Mouse (Mus musculus): Measurements from ENCODE around the gene Rhbg. TPM values are rescaled to one million over a fixed set of nuclear protein-coding genes. Genes with fewer than 3 reads are reported as not detected.
"Not testable (repeated sequence)": the region's sequence is repeated elsewhere in the genome, so short reads cannot be mapped to it uniquely, and the experiment has no call there.

Gene Rhbg
- polyA plus RNA-seq, 1 experiment from 2014 or later = 0.26 TPM

DNA sequence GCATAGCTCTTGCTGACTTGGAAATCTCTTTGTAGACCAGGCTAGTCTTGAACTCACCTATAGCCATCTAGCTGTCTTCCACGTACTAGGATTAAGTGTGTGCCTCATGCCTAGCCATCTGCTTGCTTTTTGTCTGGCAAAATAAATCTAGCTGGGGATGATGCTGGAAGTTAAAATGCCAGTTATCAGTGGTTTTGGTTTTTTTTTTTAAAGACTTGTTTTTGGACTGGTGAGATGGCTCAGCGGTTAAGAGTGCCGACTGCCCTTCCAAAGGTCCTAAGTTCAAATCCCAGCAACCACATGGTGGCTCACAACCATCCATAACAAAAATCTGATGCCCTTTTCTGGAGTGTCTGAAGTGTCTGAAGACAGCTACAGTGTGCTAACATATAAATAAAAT is 17.4 kb upstream of the Rhbg start:
- no peaks in the 10 kb centered on the region for H3K36me3 ChIP-seq (ENCODE audit: control insufficient read depth, insufficient read depth, low read length)
- H3K9me3 ChIP-seq (ENCODE audit: control insufficient read depth, low read length) = no peaks in the 10 kb centered on the region
- no peak overlapping the region for H3K4me3 ChIP-seq (ENCODE audit: low read depth, low read length)
- no peaks in the 10 kb centered on the region for H3K4me1 ChIP-seq (replicated peaks; ENCODE audit: control insufficient read depth, insufficient read depth, low read length)
- H3K27ac ChIP-seq (ENCODE audit: low read depth) = no peak overlapping the region
- WGBS = 90% methylated on average over 3 of the region's 3 CpGs
- no peak for ATAC-seq (replicated peaks; ENCODE audit: low FRiP score, low TSS enrichment, low read depth)
- H3K9ac ChIP-seq (ENCODE audit: low read length) = no peak overlapping the region
- no peaks in the 10 kb centered on the region for H3K27me3 ChIP-seq (replicated peaks; ENCODE audit: control insufficient read depth, insufficient read depth, low read length)
- H3K4me2 ChIP-seq (ENCODE audit: low read length) = no peak overlapping the region
- DNase-seq (ENCODE audit: low spot score) = no peak

GRCm38 (mm10) chr3:88271298-88271697 is 16.8 kb upstream of the Rhbg start:
- not testable (repeated sequence) for H3K4me1 ChIP-seq (replicated peaks; ENCODE audit: control insufficient read depth, insufficient read depth, low read length); H3K9me3 ChIP-seq (ENCODE audit: control insufficient read depth, low read length); ATAC-seq (replicated peaks; ENCODE audit: low FRiP score, low TSS enrichment, low read depth); H3K27ac ChIP-seq (ENCODE audit: low read depth); H3K9ac ChIP-seq (ENCODE audit: low read length); DNase-seq (ENCODE audit: low spot score); H3K4me3 ChIP-seq (ENCODE audit: low read depth, low read length); H3K27me3 ChIP-seq (replicated peaks; ENCODE audit: control insufficient read depth, insufficient read depth, low read length); H3K4me2 ChIP-seq (ENCODE audit: low read length); H3K36me3 ChIP-seq (ENCODE audit: control insufficient read depth, insufficient read depth, low read length)
- 97% methylated on average over 2 of the region's 2 CpGs for WGBS

- ATAC-seq (replicated peaks; ENCODE audit: low FRiP score, low TSS enrichment, low read depth) = no peak
- H3K36me3 ChIP-seq (ENCODE audit: control insufficient read depth, insufficient read depth, low read length) = no peaks in the 10 kb centered on the region
- no peak overlapping the region for H3K4me2 ChIP-seq (ENCODE audit: low read length)
- no peak overlapping the region for H3K9ac ChIP-seq (ENCODE audit: low read length)
- H3K4me1 ChIP-seq (replicated peaks; ENCODE audit: control insufficient read depth, insufficient read depth, low read length) = no peaks in the 10 kb centered on the region
- H3K9me3 ChIP-seq (ENCODE audit: control insufficient read depth, low read length) = no peaks in the 10 kb centered on the region
- no peak for DNase-seq (ENCODE audit: low spot score)
- no peak overlapping the region for H3K27ac ChIP-seq (ENCODE audit: low read depth)
- no peak overlapping the region for H3K4me3 ChIP-seq (ENCODE audit: low read depth, low read length)
- no peaks in the 10 kb centered on the region for H3K27me3 ChIP-seq (replicated peaks; ENCODE audit: control insufficient read depth, insufficient read depth, low read length)
- WGBS = 89% methylated on average over 5 of the region's 5 CpGs
Observed at GRCm38 (mm10) chr3:88268991-88269390, 14.5 kb upstream of the Rhbg start.

DNA sequence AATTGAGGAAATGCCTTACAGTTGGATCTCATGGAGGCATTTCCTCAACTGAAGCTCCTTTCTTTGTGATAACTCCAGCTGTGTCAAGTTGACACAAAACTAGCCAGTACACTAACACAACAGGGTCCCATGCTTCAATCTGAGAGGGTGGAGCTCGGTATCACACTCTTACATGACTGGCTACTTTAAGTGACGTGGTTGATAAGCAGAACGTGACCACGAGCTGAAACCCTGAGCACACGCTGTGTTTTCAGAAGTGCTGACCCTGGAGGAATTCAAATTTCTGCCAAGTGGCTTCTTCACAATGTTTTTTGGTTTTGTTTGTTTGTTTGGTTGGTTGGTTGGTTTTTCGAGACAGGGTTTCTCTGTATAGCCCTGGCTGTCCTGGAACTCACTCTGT is 13.5 kb upstream of the Rhbg start:
- not testable (repeated sequence) for H3K36me3 ChIP-seq (ENCODE audit: control insufficient read depth, insufficient read depth, low read length); ATAC-seq (replicated peaks; ENCODE audit: low FRiP score, low TSS enrichment, low read depth); H3K4me3 ChIP-seq (ENCODE audit: low read depth, low read length); H3K9me3 ChIP-seq (ENCODE audit: control insufficient read depth, low read length); H3K27ac ChIP-seq (ENCODE audit: low read depth); H3K27me3 ChIP-seq (replicated peaks; ENCODE audit: control insufficient read depth, insufficient read depth, low read length); H3K9ac ChIP-seq (ENCODE audit: low read length); H3K4me1 ChIP-seq (replicated peaks; ENCODE audit: control insufficient read depth, insufficient read depth, low read length); DNase-seq (ENCODE audit: low spot score); H3K4me2 ChIP-seq (ENCODE audit: low read length)
- 85% methylated on average over 6 of the region's 6 CpGs for WGBS

- Histone ChIP-seq H3K9ac (ENCODE audit: low read length) (no peak overlapping the region), H3K36me3 (ENCODE audit: control insufficient read depth, insufficient read depth, low read length) (no peaks in the 10 kb centered on the region), H3K27ac (ENCODE audit: low read depth) (no peak overlapping the region), H3K4me2 (ENCODE audit: low read length) (no peak overlapping the region), H3K9me3 (ENCODE audit: control insufficient read depth, low read length) (no peaks in the 10 kb centered on the region), H3K27me3 (replicated peaks; ENCODE audit: control insufficient read depth, insufficient read depth, low read length) (no peaks in the 10 kb centered on the region), H3K4me1 (replicated peaks; ENCODE audit: control insufficient read depth, insufficient read depth, low read length) (no peaks in the 10 kb centered on the region), H3K4me3 (ENCODE audit: low read depth, low read length) (no peak overlapping the region)
- 64% methylated on average over 3 of the region's 3 CpGs for WGBS
- ATAC-seq (replicated peaks; ENCODE audit: low FRiP score, low TSS enrichment, low read depth) (no peak), DNase-seq (ENCODE audit: low spot score) (no peak)
Observed at GRCm38 (mm10) chr3:88262346-88262745, 7.8 kb upstream of the Rhbg start.

GRCm38 (mm10) chr3:88256382-88256781 is 1.9 kb upstream of the Rhbg start:
- H3K4me2 ChIP-seq (ENCODE audit: low read length) = no peak overlapping the region
- H3K4me1 ChIP-seq (replicated peaks; ENCODE audit: control insufficient read depth, insufficient read depth, low read length) = peaks cover 8% of the 10 kb centered on the region
- no peak overlapping the region for H3K9ac ChIP-seq (ENCODE audit: low read length)
- no peaks in the 10 kb centered on the region for H3K9me3 ChIP-seq (ENCODE audit: control insufficient read depth, low read length)
- H3K27ac ChIP-seq (ENCODE audit: low read depth) = no peak overlapping the region
- DNase-seq (ENCODE audit: low spot score) (no peak), ATAC-seq (replicated peaks; ENCODE audit: low FRiP score, low TSS enrichment, low read depth) (no peak)
- whole genome bisulfite sequencing = 62% methylated on average over 7 of the region's 7 CpGs
- H3K27me3 ChIP-seq (replicated peaks; ENCODE audit: control insufficient read depth, insufficient read depth, low read length) = peaks cover 27% of the 10 kb centered on the region
- no peaks in the 10 kb centered on the region for H3K36me3 ChIP-seq (ENCODE audit: control insufficient read depth, insufficient read depth, low read length)
- no peak overlapping the region for H3K4me3 ChIP-seq (ENCODE audit: low read depth, low read length)

GRCm38 (mm10) chr3:88255950-88256349 is 1.4 kb upstream of the Rhbg start:
- H3K9ac ChIP-seq (ENCODE audit: low read length) = no peak overlapping the region
- no peaks in the 10 kb centered on the region for H3K9me3 ChIP-seq (ENCODE audit: control insufficient read depth, low read length)
- no peak for ATAC-seq (replicated peaks; ENCODE audit: low FRiP score, low TSS enrichment, low read depth)
- H3K27me3 ChIP-seq (replicated peaks; ENCODE audit: control insufficient read depth, insufficient read depth, low read length) = peaks cover 27% of the 10 kb centered on the region
- H3K4me1 ChIP-seq (replicated peaks; ENCODE audit: control insufficient read depth, insufficient read depth, low read length) = peaks cover 8% of the 10 kb centered on the region
- 50% methylated on average over 6 of the region's 6 CpGs for WGBS
- H3K4me3 ChIP-seq (ENCODE audit: low read depth, low read length) = no peak overlapping the region
- H3K4me2 ChIP-seq (ENCODE audit: low read length) = no peak overlapping the region
- DNase-seq (ENCODE audit: low spot score) = no peak
- no peak overlapping the region for H3K27ac ChIP-seq (ENCODE audit: low read depth)
- no peaks in the 10 kb centered on the region for H3K36me3 ChIP-seq (ENCODE audit: control insufficient read depth, insufficient read depth, low read length)

DNA sequence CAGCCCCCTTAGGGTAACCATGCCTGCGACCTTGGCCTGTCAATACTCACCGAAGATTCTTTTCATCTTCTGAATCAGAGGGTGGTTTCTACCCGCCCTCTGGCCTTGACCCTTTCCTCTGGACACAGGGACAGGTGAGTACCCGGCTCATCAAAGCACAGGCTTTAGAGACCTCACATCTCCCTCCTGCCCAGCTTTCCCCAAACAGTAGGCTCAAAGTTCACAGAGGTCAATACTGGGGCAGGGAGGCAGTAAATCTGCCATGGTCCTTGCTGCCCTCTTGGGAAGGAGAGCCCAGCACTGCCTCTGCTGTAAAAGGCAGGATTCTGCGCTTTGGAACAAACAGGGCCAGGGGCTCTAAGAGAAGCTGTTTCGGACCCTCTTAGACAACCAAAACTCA is 1.8 kb downstream of the Rhbg start:
- WGBS = 51% methylated on average over 6 of the region's 6 CpGs
- Histone ChIP-seq H3K36me3 (ENCODE audit: control insufficient read depth, insufficient read depth, low read length) (no peaks in the 10 kb centered on the region), H3K9ac (ENCODE audit: low read length) (no peak overlapping the region), H3K4me2 (ENCODE audit: low read length) (no peak overlapping the region), H3K4me1 (replicated peaks; ENCODE audit: control insufficient read depth, insufficient read depth, low read length) (peaks cover 8% of the 10 kb centered on the region), H3K9me3 (ENCODE audit: control insufficient read depth, low read length) (no peaks in the 10 kb centered on the region), H3K4me3 (ENCODE audit: low read depth, low read length) (no peak overlapping the region), H3K27ac (ENCODE audit: low read depth) (no peak overlapping the region), H3K27me3 (replicated peaks; ENCODE audit: control insufficient read depth, insufficient read depth, low read length) (peaks cover 27% of the 10 kb centered on the region)
- DNase-seq (ENCODE audit: low spot score) (no peak), ATAC-seq (replicated peaks; ENCODE audit: low FRiP score, low TSS enrichment, low read depth) (no peak)

- Histone ChIP-seq H3K36me3 (ENCODE audit: control insufficient read depth, insufficient read depth, low read length) (no peaks in the 10 kb centered on the region), H3K27me3 (replicated peaks; ENCODE audit: control insufficient read depth, insufficient read depth, low read length) (peaks cover 20% of the 10 kb centered on the region), H3K4me1 (replicated peaks; ENCODE audit: control insufficient read depth, insufficient read depth, low read length) (no peaks in the 10 kb centered on the region), H3K9me3 (ENCODE audit: control insufficient read depth, low read length) (no peaks in the 10 kb centered on the region), H3K9ac (ENCODE audit: low read length) (no peak overlapping the region), H3K4me3 (ENCODE audit: low read depth, low read length) (no peak overlapping the region), H3K4me2 (ENCODE audit: low read length) (no peak overlapping the region), H3K27ac (ENCODE audit: low read depth) (no peak overlapping the region)
- DNase-seq (ENCODE audit: low spot score) = no peak
- ATAC-seq (replicated peaks; ENCODE audit: low FRiP score, low TSS enrichment, low read depth) = no peak
- 79% methylated on average over 11 of the region's 11 CpGs for WGBS
Observed at GRCm38 (mm10) chr3:88248406-88248805, 6.1 kb downstream of the Rhbg start.

Measured in intestine, embryonic 14.5 days (tissue).